Mouse (Mus musculus) embryo, embryonic 11.5 days (tissue): ENCODE measurements at regions not wholly inside any gene's neighbourhood (a gene's known extent, or its start where the extent isn't known, plus 50 kb on each side); places are given as distances from the start of the nearest gene placed in this dataset.
"Not testable (repeated sequence)": the region's sequence is repeated elsewhere in the genome, so short reads cannot be mapped to it uniquely, and the experiment has no call there.

ENCODE experiments used
- DNase-seq: peaks from one replicate; pipeline ENCODE4 v3.0.0-alpha.2; 2012; ENCODE audit warnings: low read depth, low spot score

- no peak for DNase-seq
Measured at GRCm38 (mm10) chr14:58356824-58357223, 286.5 kb downstream of the Fgf9 start.

GRCm38 (mm10) chr14:58352986-58353385 lies 282.6 kb downstream of the Fgf9 start:
- no peak for DNase-seq

DNA sequence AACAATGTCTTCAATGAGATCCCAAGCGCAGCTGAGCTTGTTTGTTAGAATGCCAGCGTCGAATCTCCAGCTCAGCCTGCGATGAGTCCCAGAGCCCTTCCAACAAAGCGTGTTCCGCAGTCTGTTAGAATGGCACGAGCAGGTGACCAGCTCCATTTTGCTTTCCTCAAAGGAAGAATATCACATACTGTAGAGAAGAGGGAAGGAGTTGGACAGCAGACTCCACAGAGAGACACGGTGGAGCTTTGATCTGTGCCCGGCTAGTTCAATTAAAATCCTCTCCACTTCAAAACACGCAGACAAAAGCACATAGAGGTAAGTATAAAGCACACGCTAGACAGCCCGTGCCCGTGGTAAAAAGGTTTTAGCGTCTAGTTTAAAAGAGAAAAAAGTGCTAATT lies 265.8 kb downstream of the Fgf9 start:
- no peak for DNase-seq

DNA sequence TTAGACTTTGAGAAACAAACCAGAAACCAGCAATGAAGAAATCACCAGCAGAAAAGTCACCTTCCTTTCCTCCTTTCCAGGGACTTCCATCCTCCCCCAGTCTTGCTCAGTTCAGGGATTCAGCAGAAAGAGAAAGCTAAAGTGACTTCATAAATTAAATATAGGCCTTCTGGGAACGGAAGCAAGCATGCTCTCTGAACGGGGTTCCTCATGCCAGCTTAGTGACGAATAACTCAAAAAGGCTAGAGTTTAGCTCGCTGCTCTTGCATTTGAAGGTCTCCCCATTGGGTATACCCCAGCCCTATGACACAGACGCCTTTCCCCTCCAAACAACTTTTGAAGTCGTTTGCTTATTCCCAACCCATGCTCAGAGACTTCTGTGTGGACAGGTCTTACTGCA lies 252.8 kb downstream of the Fgf9 start:
- DNase-seq = no peak

- DNase-seq = no peak
Measured at GRCm38 (mm10) chr14:58322461-58322860, 252.1 kb downstream of the Fgf9 start.

GRCm38 (mm10) chr14:58321875-58322274 lies 251.5 kb downstream of the Fgf9 start:
- DNase-seq = no peak

- no peak for DNase-seq
Measured at GRCm38 (mm10) chr14:58321234-58321633, 250.9 kb downstream of the Fgf9 start.

DNA sequence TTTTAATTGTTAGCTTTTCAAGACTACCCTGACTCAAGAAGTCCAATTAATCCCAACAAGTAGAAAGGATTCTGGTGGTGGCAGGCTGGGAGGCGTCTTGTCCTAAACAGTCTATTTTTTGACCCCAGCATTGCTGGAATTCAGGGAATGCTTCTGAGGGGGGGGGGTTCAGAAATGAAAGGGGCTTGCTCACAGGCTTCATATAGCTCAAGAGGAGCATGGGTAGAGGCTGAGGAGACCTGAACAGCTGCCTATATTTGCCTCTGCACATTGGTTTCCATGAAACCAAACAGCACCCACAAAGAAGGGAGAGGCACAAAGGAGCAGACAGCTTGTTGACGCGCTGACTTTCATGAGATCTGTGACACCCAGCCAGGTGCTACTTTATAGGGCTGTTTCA lies 247.3 kb downstream of the Fgf9 start:
- DNase-seq = no peak

- no peak for DNase-seq
Measured at GRCm38 (mm10) chr14:58317231-58317630, 246.9 kb downstream of the Fgf9 start.

- DNase-seq = no peak
Measured at GRCm38 (mm10) chr14:58307695-58308094, 237.3 kb downstream of the Fgf9 start.

GRCm38 (mm10) chr14:58306832-58307521 lies 236.6 kb downstream of the Fgf9 start:
- DNase-seq = no peak

DNA sequence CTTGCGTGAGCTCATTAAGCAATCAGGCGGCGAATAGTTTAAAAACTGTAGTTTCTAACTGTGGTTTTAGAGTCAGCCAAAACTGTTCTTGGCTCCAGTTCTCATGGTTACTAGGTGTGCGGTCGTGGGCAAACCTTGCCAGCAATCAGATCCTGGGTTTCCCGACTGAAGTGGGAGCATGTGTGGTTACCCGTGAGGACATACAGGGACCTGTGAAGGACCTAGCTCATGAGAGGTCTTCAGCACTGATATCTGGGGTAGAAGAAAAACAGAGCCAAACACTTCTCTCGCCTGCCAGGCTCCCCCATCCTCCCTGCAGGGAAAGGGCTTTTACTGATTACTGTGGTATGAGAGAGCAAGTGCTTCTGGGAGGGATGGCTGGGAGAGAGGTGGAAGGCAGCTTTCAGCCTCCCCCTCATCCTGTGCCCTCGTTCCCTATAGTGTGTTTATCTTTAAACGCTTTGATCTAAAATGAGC lies 230.1 kb downstream of the Fgf9 start:
- DNase-seq = no peak

DNA sequence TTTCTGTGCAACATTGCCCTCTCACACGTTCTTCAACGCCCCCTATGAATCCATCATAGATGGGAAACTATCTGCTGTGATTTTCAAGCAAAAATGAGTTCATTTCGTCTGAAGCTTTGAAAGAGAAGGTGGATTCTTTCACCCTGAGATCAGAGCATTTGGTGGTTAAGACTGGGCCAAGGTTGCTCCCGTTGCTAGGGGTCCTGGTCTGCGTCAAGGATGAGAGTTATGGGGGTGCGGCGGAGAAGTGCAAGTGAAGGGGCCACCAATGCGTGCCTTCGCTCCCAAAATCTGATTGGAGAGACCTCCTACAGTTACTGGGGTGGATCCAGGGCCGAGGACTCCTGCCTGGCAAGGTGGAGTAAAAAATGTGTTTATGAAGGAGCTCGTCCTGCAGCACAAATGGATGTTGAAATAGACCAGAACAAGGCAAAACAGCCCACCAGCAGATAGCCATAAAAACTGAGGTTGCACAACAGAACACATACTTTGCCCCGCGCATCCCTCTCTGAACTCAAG lies 215.7 kb downstream of the Fgf9 start:
- no peak for DNase-seq

GRCm38 (mm10) chr14:58282708-58283290 lies 212.5 kb downstream of the Fgf9 start:
- DNase-seq = no peak

DNA sequence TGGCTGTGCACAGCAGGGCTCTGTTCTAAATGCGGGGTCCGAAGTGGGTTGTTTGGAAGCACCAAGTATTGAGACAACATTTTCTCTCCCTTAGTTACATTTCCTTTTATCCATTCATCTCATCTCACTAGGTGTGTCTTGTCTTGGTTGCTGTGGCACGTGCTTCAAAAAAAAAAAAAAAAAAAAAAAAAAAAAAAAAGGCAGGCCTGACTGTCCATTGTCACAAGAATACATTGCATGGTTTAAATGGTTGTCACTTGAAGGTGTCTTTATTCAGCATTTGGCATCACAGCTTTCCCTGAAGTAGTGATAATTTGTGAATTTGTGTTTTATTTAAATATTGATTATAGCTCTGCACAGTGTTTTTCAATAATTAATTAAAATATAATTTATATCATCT lies 211.9 kb downstream of the Fgf9 start:
- no peak for DNase-seq

GRCm38 (mm10) chr14:58274440-58274839 lies 204.1 kb downstream of the Fgf9 start:
- not testable (repeated sequence) for DNase-seq

GRCm38 (mm10) chr14:58273693-58274419 lies 203.5 kb downstream of the Fgf9 start:
- DNase-seq = no peak

DNA sequence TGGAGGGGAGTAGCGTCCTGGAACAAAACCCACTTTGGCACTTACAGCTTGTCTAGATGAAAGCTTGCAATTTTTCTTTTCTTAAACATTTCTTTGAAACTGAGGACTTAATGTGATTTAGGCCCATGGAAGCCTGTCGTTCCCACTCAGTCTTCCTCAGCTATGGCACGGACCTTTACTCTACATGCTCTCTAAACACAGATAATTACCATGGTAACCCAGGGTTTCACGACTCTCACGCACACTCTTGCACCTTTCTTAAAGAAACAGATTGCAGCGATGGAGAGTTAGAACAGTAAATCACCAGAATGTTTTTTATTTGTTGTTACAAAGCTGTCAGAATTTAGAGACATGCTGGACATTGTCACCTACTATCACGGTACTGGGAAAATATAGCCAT lies 195.0 kb downstream of the Fgf9 start:
- no peak for DNase-seq

DNA sequence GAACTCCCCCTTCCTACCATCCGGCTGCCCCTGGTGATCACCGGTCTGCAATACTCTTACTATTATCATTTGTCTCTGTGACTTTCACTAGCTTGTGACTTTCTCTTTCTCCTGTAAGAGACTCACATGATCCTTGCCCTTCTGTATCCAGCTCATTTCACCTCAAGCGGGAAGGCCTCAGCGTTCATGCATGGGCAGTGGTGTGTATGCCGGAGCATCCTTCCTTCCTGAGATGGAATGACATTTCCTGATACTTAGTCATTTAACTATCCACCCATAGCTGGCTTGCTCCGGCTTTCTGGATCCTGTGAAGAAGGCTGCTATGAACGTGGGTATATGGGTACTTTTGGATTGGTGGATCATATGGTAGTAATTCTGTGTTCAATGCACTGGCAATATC lies 194.1 kb downstream of the Fgf9 start:
- DNase-seq = no peak

DNA sequence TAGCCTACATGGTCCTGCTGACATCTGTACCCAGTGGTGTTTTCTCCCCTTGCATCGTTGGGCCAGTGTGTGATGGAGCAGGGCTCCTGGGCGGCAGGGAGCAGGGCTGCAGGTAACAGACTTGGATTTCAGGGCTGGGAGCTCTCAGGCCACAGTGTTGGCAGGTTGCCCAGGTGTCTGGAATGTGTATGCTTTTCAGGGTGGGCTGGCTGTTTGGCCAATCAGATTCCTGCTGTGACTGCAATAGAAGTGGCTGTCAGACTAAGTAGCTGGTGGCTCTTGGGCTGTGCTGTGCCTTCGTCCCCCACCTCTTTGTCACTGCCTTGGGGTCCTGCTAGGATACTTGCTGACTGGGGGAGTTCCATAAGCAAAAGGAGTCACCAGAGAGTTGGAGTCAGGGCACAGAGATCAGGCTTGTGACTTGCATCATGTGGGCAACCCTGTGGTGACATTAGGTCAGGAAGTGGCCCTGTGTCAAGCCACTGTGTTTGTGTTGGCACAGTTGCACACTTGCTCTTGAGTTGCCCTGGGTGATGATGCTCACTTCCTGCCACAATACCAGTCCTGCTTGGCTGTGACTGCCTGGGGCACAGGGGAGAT lies 183.1 kb downstream of the Fgf9 start:
- DNase-seq = peak; percentile 31

- DNase-seq = no peak
Measured at GRCm38 (mm10) chr14:58225869-58226268, 155.5 kb downstream of the Fgf9 start.

- no peak for DNase-seq
Measured at GRCm38 (mm10) chr14:58224419-58224818, 154.1 kb downstream of the Fgf9 start.
